Mouse (Mus musculus): Measurements from ENCODE around the gene Snx18. TPM values are rescaled to one million over a fixed set of nuclear protein-coding genes. Genes with fewer than 3 reads are reported as not detected.

The Snx18 gene
- total RNA-seq, 2 experiments from 2014 or later, result 22.6 to 23.6 TPM

Other genes with a start within 250 kb of the Snx18 start
- gene Hspb3, start 45.1 kb upstream of the Snx18 start, total RNA-seq (2021), result 10 to 100 TPM; 18.4 to 22.7 TPM
- gene Arl15, start 175.9 kb upstream of the Snx18 start, total RNA-seq (2021), result 1 to 10 TPM; 8.5 to 9.4 TPM

Data from heart, postnatal 25 days (tissue).